ENCODE assay signal across 8 mouse cellular contexts in the genomic region with DNA sequence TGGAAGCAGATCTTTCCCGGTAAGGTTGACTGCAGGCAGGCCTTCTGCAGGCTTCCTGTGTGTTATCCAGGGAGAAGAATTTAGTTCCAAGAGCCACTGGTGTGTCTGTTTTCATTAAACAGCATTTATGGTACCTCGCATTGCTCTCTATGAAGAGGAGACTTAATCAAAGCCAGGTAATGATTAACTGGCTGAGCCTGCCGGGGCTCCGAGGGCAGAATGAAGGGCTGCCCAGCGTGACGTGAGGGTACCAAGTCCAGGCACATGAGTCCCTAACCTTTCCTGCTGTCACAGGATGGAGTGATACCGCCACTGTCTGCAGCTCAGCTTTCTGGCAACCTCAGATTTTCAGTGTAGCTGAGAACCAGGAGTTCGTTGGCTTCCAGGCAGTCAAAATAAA. TPM values are rescaled to one million over a fixed set of nuclear protein-coding genes. Genes with fewer than 3 reads are reported as not detected.
DNase-seq lines count a peak whose midpoint lies in the region; ATAC-seq and TF ChIP-seq lines count a peak whose summit lies in the region.
"Had no signal": no experiment of that assay in that cellular context is flagged by ENCODE, and none has a peak within 500 bp of the region (broad histone marks: within the 10 kb centered on the region; RNA-seq: fewer than 3 reads in every experiment).

No protein-coding gene starts in this region.

- TF ChIP-seq CTCF in ES-Bruce4 (IDR thresholded peaks at IDR 0.05; ENCODE audit: low read depth, low read length) = no peak

- intact Hi-C loops in left cerebral cortex, postnatal 25 days (cut with DNase I) = no loop called here

- no peak for DNase-seq in forebrain, embryonic 14.5 days (ENCODE audit: low spot score)
- peak; percentile 78 for DNase-seq in kidney, postnatal 10 days
- no peak for DNase-seq in layer of hippocampus, postnatal 36 days
- no peak for DNase-seq in left cerebral cortex, adult 18-20 months (ENCODE audit: low spot score in 2 of 2)
- no peak for DNase-seq in left cerebral cortex, postnatal 25 days (ENCODE audit: low spot score in 2 of 2)

- H3K27me3 ChIP-seq in ES-Bruce4 (ENCODE audit: control insufficient read depth, insufficient read depth, low read length, poor library complexity, severe bottlenecking) = no peaks in the 10 kb centered on the region
- no peaks in the 10 kb centered on the region for H3K27me3 ChIP-seq in forebrain, embryonic 14.5 days (replicated peaks; ENCODE audit: control insufficient read depth, insufficient read depth, low read length)
- H3K27me3 ChIP-seq in midbrain, embryonic 13.5 days = no peaks in the 10 kb centered on the region
- H3K27me3 ChIP-seq: embryonic facial prominence, embryonic 13.5 days had no signal

- TF ChIP-seq EP300 in ES-Bruce4 (IDR thresholded peaks at IDR 0.05; ENCODE audit: insufficient read depth, low read depth, low read length) = no peak

- H3K36me3 ChIP-seq in ES-Bruce4 (ENCODE audit: control insufficient read depth, insufficient read depth, low read length, poor library complexity, severe bottlenecking) = peaks cover 71% of the 10 kb centered on the region
- H3K36me3 ChIP-seq in forebrain, embryonic 14.5 days (ENCODE audit: control insufficient read depth, insufficient read depth, low read length) = no peaks in the 10 kb centered on the region
- no peaks in the 10 kb centered on the region for H3K36me3 ChIP-seq in midbrain, embryonic 13.5 days
- H3K36me3 ChIP-seq: embryonic facial prominence, embryonic 13.5 days had no signal

- TF ChIP-seq POLR2A in ES-Bruce4 (IDR thresholded peaks at IDR 0.05; ENCODE audit: insufficient read depth, low read length) = no peak

- peak overlapping the region; percentile 30; the same call in 1 of the 2 replicates for H3K27ac ChIP-seq in ES-Bruce4 (ENCODE audit: insufficient read depth, low read length)
- 0 out of 2 replicates have a peak overlapping the region, but pooled peaks have one; percentile 48 for H3K27ac ChIP-seq in forebrain, embryonic 14.5 days (ENCODE audit: low read depth, low read length)
- peak overlapping the region; percentile 22; the same call in 1 of the 2 replicates for H3K27ac ChIP-seq in midbrain, embryonic 13.5 days
- H3K27ac ChIP-seq: embryonic facial prominence, embryonic 13.5 days had no signal

- no peak overlapping the region for H3K4me2 ChIP-seq in forebrain, embryonic 14.5 days (ENCODE audit: low read length)
- 0 out of 2 replicates have a peak overlapping the region, but pooled peaks have one; percentile 9 for H3K4me2 ChIP-seq in midbrain, embryonic 13.5 days (replicated peaks)
- H3K4me2 ChIP-seq: embryonic facial prominence, embryonic 13.5 days had no signal

- no peak overlapping the region for H3K9ac ChIP-seq in ES-Bruce4 (ENCODE audit: low read depth, poor library complexity, severe bottlenecking)
- H3K9ac ChIP-seq in forebrain, embryonic 14.5 days (ENCODE audit: low read length) = peak overlapping the region; percentile 21
- H3K9ac ChIP-seq in midbrain, embryonic 13.5 days (replicated peaks) = 0 out of 2 replicates have a peak overlapping the region, but pooled peaks have one; percentile 44
- H3K9ac ChIP-seq: embryonic facial prominence, embryonic 13.5 days had no signal

- H3K4me3 ChIP-seq in ES-Bruce4 (ENCODE audit: low read depth, low read length) = no peak overlapping the region
- no peak overlapping the region for H3K4me3 ChIP-seq in forebrain, embryonic 14.5 days (ENCODE audit: low read depth, low read length)
- H3K4me3 ChIP-seq in midbrain, embryonic 13.5 days (replicated peaks) = no peak overlapping the region
- H3K4me3 ChIP-seq: embryonic facial prominence, embryonic 13.5 days had no signal

- H3K9me3 ChIP-seq in ES-Bruce4 (replicated peaks; ENCODE audit: control insufficient read depth, insufficient read depth, low read length, poor library complexity, severe bottlenecking) = no peaks in the 10 kb centered on the region
- H3K9me3 ChIP-seq in forebrain, embryonic 14.5 days (replicated peaks; ENCODE audit: control insufficient read depth, low read length) = no peaks in the 10 kb centered on the region
- no peaks in the 10 kb centered on the region for H3K9me3 ChIP-seq in midbrain, embryonic 13.5 days
- H3K9me3 ChIP-seq: embryonic facial prominence, embryonic 13.5 days had no signal

- 65% methylated on average over 8 of the region's 8 CpGs for WGBS in forebrain, embryonic 14.5 days
- WGBS in midbrain, embryonic 13.5 days = 52% methylated on average over 8 of the region's 8 CpGs

- ATAC-seq in forebrain, embryonic 14.5 days = 0 out of 2 replicates have a peak, but pooled peaks have one; percentile 6
- no peak for ATAC-seq in midbrain, embryonic 13.5 days

- H3K4me1 ChIP-seq in ES-Bruce4 (ENCODE audit: control insufficient read depth, insufficient read depth, low read length) = peaks cover 12% of the 10 kb centered on the region
- H3K4me1 ChIP-seq in forebrain, embryonic 14.5 days (ENCODE audit: control insufficient read depth, insufficient read depth, low read length) = peaks cover 29% of the 10 kb centered on the region
- H3K4me1 ChIP-seq in midbrain, embryonic 13.5 days (replicated peaks) = peaks cover 32% of the 10 kb centered on the region

RNA-seq across cellular contexts. Expression of a gene that starts 25.9 kb away (rescaled TPM):
- 179 and 201 TPM in 2 replicates for polyA plus RNA-seq in ES-Bruce4 (2011; ENCODE audit: insufficient read depth, insufficient read length, low read depth, missing spikeins)
- 11.9 and 14.5 TPM in 2 replicates for polyA plus RNA-seq in forebrain, embryonic 14.5 days (2014; fragmentation: Nextera tagmentation; extraction: Ambion mirVana)
- 10.5 and 13.2 TPM in 2 replicates for polyA plus RNA-seq in midbrain, embryonic 13.5 days (2015; fragmentation: Nextera tagmentation; extraction: Ambion mirVana)
- 10 to 100 TPM; 26.5 to 29.1 TPM for total RNA-seq in layer of hippocampus, postnatal 36 days (2021)
- 10 to 100 TPM; 45.8 to 48.6 TPM for total RNA-seq in left cerebral cortex, adult 18-20 months (2021)
- total RNA-seq in left cerebral cortex, postnatal 25 days (2021) = 10 to 100 TPM; 36.8 to 42.5 TPM
